Mouse (Mus musculus) ES-E14 (cell line): ENCODE data around the gene Khk.

Experiments
- CHD2 ChIP-seq: IDR thresholded peaks from 2 replicates; pipeline ENCODE4 v1.6.1; 2014; ENCODE audit warnings: mild to moderate bottlenecking, low read depth, low read length, inconsistent platforms
- HCFC1 ChIP-seq: IDR thresholded peaks from 2 replicates; pipeline ENCODE4 v1.6.1; 2012; ENCODE audit warnings: low read length, inconsistent platforms, borderline replicate concordance; ENCODE audit not compliant: insufficient read depth

GRCm38 (mm10) chr5:30886209-30886608 lies 35.0 kb upstream of the Khk start:
- no peak for TF ChIP-seq CHD2
- TF ChIP-seq HCFC1 = no peak
